Mouse (Mus musculus): ENCODE results near the gene Dapk1.

Dapk1 gene

GRCm38 (mm10) chr13:60662493-60663177 lies 60.9 kb downstream of the Dapk1 start:
- no peak for DNase-seq (ENCODE audit: low spot score in 2 of 2)

DNA sequence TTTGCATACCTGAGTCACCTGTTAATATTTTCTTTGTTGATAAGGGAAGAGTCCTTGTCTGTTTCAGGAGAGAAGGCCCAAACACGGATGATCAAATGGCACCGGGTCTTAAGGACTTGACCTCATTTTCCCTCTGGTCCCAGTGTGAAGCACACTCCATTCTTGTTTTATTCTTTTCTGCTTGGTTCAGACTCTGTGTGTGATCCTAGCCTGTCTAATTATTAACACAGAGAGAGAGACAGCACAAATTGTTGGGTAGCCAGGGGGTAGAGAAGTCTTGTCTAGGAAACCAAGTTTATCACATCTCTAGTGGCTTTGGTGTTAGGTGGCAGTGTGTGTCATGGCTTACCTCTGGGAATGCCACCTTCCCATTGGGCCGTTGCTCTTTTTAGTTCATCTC lies 62.3 kb downstream of the Dapk1 start:
- no peak for DNase-seq (ENCODE audit: low spot score in 2 of 2)

GRCm38 (mm10) chr13:60664816-60665215 lies 63.1 kb downstream of the Dapk1 start:
- DNase-seq (ENCODE audit: low spot score in 2 of 2), result no peak

GRCm38 (mm10) chr13:60665402-60665801 lies 63.7 kb downstream of the Dapk1 start:
- DNase-seq (ENCODE audit: low spot score in 2 of 2), result no peak

- no peak for DNase-seq (ENCODE audit: low spot score in 2 of 2)
Measured at GRCm38 (mm10) chr13:60668036-60668435, 66.3 kb downstream of the Dapk1 start.

GRCm38 (mm10) chr13:60670605-60671004 lies 68.9 kb downstream of the Dapk1 start:
- DNase-seq (ENCODE audit: low spot score in 2 of 2), result no peak

DNA sequence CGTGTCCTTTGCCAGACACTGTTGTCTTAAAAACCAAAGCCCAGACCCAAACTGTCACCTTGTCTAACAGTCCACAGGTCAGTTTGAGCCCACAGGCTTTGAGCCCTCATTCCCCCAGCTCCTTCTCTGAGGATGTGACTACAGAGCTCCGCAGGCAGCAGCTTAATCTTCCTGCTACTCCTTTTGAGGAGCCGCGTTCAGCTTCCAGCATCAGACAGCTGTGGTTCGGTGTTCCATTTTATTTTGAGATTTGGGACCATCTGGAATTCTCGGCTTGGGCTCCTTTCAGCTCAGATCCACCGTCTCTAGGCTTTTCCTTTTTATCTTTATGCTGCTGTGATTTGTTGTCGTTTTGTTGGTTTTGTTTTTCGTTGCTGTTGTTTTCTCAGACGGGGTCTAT lies 69.5 kb downstream of the Dapk1 start:
- DNase-seq (ENCODE audit: low spot score in 2 of 2), result no peak

GRCm38 (mm10) chr13:60672287-60672686 lies 70.5 kb downstream of the Dapk1 start:
- no peak for DNase-seq (ENCODE audit: low spot score in 2 of 2)

- DNase-seq (ENCODE audit: low spot score in 2 of 2), result no peak
Measured at GRCm38 (mm10) chr13:60672882-60673675, 71.3 kb downstream of the Dapk1 start.

DNA sequence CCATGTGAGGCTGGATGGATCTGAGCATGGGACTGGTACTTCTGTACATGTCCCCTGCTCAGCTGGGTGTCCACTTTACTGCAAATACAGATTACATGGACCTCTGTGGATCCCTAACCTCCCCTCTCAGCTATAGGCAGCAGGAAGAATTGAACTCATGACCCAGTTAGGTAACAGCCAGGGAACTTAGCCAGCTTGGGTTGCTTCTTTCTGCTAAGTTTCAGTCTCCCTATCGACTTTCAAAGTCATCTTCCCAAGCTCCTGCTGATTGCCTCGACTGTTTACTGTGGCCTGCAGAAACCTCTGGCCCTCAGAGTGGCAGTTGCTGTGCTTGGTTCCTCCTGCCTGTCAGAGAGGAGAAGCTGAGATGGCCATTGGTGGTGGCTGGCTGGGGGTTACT lies 72.6 kb downstream of the Dapk1 start:
- no peak for DNase-seq (ENCODE audit: low spot score in 2 of 2)

DNA sequence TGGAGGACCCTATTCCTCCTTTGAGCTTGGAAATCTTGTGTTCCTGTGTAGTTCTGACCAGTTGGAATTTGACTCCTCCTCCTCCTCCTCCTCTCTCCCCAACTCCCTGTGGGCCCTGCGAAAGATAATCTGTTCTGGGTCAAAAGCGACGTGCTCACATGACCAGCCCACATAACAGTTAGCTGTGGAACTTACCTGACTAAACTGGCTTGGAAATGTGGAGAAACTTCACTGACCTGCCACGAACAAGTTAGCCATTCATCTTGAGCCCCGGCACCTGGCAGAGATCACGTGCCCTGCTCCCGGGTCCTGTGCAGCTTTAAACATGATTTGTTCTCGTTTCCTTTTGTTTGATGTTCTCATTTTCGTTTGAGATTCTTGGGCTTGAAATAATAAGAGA lies 73.2 kb downstream of the Dapk1 start:
- no peak for DNase-seq (ENCODE audit: low spot score in 2 of 2)

DNA sequence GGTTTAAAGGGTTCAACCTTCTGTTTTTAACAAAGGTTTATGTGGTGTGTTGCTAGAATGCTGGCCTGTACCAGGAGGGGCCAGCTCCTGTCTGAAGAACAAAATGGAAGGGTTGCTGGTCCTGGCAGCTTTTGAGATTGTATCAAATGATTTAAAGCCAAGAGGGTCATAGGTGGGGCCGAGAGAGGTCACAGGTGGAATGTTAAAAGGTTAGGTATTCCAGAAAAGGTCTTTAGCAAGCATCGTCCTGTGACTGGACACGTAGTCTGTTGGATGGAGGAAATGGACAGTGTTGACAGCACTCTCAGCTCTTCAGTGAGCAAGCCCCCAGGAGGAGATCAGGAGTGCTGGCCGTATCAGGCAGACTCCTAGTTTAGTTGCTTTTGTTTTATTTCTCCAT lies 73.7 kb downstream of the Dapk1 start:
- no peak for DNase-seq (ENCODE audit: low spot score in 2 of 2)

DNA sequence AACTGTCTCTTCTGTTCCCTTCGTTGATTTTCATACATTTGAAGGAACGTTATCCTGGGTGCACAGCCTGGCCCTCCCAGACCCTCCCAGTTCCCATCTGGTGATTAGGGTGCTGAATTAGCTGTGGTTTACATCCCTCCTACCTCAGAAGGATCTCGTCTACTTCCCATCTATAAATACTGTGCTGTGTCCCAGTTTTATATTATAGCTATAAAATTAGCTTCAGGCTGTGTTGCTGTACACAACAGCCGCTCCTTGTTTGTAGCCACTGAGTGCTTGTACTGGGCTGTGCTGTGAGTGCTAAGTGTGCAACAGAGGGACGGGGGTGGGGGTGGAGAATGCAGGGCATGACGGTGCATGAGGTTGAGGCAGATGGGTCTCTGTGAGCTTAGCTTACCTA lies 77.2 kb downstream of the Dapk1 start:
- no peak for DNase-seq (ENCODE audit: low spot score in 2 of 2)

GRCm38 (mm10) chr13:60682714-60683695 lies 81.3 kb downstream of the Dapk1 start:
- no peak for DNase-seq (ENCODE audit: low spot score in 2 of 2)

- no peak for DNase-seq (ENCODE audit: low spot score in 2 of 2)
Measured at GRCm38 (mm10) chr13:60684050-60684760, 82.5 kb downstream of the Dapk1 start.

DNA sequence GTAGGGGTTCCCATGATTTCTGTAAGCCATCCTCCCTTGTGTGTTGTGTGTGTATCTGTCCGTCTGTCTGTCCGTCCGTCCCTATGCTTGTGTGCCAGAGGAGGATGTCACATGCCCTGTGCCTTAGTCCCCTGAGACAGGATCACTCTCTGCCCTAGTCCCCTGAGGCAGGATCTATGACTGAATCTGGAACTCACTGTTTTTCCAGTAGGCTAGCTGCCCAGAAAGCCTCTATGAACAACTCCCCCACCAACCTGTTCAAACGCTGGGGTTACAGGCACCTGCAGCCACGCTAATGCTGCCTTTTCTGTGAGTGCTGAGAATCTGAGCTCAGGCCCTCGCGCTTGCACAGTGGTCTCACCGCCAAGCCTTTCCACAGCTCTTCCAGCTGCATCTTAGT lies 83.1 kb downstream of the Dapk1 start:
- no peak for DNase-seq (ENCODE audit: low spot score in 2 of 2)

GRCm38 (mm10) chr13:60685216-60685615 lies 83.5 kb downstream of the Dapk1 start:
- no peak for DNase-seq (ENCODE audit: low spot score in 2 of 2)

GRCm38 (mm10) chr13:60686024-60686663 lies 84.4 kb downstream of the Dapk1 start:
- no peak for DNase-seq (ENCODE audit: low spot score in 2 of 2)

GRCm38 (mm10) chr13:60686967-60687366 lies 85.2 kb downstream of the Dapk1 start:
- DNase-seq (ENCODE audit: low spot score in 2 of 2), result no peak

DNA sequence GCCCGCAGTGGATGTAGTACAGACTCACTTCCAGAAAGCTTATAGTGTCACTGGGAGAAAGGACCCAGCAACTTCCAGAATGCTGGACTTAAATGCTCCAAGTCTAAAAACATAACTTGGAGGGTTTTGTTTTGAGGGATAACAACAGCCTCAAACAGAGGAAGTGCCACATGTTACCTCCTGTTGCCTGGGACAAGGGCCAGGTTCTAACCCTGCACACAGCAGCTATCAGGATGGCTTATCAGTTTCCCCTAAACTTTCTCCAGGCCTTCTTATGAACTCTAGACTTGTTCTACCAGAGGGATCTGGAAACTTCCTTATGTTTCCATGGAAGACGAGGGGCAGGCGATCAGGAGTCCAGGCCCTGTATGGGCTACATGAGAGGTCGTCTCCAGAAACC lies 85.7 kb downstream of the Dapk1 start:
- no peak for DNase-seq (ENCODE audit: low spot score in 2 of 2)

DNA sequence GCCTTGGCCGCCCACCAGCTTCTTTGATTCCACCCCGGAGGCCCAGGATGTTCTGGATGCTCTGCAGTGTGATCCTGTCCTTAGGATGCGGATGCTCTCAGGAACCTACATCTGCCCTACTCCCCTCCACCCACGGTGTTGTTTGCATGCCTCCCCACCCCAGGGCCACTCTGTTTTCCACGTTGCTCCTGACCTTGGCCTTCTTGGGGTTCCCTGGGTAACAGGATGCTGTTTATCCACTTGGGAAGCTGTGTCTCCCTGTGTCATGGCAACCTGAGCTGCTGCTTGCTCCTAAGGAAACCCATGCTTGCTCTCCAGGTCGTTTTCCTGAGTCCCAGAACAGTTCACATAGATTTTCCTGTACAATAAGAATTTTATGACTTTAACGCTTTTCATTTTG lies 86.1 kb downstream of the Dapk1 start:
- no peak for DNase-seq (ENCODE audit: low spot score in 2 of 2)

Measured in frontal cortex, postnatal 25 days (tissue).